Mouse (Mus musculus): ENCODE measurements around the gene Nfkbiz.
A peak's percentile ranks its signal among the peaks of the same experiment; 100 is the strongest.
"Not testable (repeated sequence)": the region's sequence is repeated elsewhere in the genome, so short reads cannot be mapped to it uniquely, and the experiment has no call there.

Gene Nfkbiz

GRCm38 (mm10) chr16:55838510-55839474, at the start of gene Nfkbiz:
Gene Nfkbiz (minus strand): TSS chr16:55838899.
- peak; percentile 86 for DNase-seq (ENCODE audit: low read depth, low spot score)

DNA sequence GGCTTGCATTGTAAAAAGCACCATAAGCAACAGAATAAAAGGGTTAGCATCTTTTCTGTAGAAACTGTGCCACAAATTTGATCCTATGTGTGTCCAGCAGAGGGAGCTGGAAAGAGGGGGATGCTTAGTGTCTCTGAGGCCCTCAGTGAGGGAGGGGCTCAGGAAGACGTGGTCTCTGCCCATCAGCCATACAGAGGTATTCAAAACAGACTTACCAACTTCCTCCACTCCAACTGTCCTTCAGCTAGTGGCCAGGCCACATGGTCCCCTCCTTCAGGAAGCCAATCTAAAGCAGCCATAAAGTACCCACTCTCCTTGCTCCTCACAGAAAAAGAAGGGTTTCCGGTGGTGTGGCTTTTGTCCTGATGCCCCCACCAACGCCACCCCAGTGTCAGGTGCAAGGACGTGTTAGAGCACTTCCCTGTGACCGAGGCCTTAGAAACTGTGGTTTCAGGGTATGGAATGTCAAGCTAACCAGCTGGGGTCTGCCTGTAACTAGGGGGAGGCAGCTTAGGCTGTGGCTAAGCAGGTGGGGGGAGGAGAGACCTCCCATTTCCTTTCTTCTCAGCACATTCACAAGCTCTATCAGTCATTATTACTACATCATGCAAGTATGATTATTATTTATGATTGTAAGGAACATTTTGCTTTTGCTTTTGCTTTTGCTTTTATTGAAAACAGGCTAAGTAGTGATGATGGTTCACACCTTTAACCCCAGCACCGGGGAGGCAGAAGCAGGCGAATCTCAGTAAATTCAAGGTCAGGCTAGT, 49.3 kb upstream of the Nfkbiz start:
- DNase-seq (ENCODE audit: low read depth, low spot score) = peak; percentile 52

- DNase-seq (ENCODE audit: low read depth, low spot score) = no peak
These were observed 45.5 kb upstream of the Nfkbiz start for GRCm38 (mm10) chr16:55884246-55884645.

- DNase-seq (ENCODE audit: low read depth, low spot score) = no peak
These were observed 37.3 kb upstream of the Nfkbiz start for GRCm38 (mm10) chr16:55876025-55876424.

DNA sequence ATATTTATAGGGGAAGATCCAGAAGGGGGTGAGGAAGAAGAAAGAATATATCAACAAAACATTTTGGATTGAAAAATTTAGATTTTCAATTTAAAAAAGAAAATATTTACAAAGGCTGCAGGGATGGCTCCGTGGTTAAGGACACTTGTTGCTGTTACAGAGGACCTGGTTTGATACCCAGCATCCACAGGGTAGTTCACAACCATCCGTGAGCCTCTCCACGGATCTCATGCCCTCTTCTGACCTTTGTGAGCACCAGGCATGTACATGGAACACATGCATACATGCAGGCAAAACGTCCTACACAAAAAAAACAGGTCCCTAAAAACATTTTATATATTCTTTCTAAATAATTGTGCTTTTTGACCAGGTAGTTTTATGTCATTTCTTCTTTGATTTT, 25.1 kb upstream of the Nfkbiz start:
- DNase-seq (ENCODE audit: low read depth, low spot score) = no peak

DNA sequence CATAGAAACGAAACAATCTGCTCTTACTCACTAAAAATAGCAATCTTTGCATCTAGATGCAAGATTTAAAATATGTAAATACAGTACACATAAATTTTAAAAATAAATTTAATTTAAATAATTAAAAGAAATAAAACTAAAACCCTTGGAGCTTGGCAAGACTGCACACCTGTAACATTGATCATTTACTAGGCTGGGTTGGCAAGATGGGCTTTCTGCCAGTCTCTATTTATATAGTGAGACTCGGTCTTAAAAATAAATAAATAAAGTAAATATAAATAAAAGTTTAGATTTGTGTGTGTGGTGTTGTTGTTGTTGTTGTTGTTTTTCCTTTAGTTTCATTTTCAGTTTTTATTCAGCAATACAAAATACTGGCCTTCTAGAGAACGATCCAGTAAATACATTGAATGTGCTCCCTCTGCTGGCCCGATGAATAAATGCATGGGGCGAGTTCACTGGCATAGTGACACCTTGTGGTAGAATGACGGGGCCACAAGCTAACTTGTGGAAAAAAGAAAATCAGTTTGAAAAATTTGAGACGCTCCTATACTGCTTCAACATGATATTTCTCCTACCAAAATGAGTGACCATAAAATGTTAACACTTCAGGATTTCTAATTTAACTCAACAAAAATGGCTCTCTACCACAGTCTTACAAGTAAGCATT, 24.6 kb upstream of the Nfkbiz start:
- peak; percentile 83 for DNase-seq (ENCODE audit: low read depth, low spot score)

- no peak for DNase-seq (ENCODE audit: low read depth, low spot score)
These were observed 22.4 kb upstream of the Nfkbiz start for GRCm38 (mm10) chr16:55861104-55861503.

DNA sequence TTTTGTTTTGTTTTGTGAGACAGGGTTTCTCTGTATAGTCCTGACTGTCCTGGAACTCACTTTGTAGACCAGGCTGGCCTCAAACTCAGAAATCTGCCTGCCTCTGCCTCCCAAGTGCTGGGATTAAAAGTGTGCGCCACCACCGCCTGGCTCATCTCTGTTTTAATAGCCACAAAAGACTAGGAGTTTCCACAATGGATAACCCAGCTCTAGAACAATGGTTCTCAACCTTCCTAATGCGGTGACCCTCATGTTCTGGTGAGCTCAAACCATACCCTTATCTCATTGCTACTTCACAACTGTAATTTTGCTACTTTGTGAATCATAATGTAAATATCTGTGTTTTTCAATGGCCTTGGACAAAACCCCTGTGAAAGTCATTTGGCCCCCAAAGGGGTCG, 20.7 kb upstream of the Nfkbiz start:
- not testable (repeated sequence) for DNase-seq (ENCODE audit: low read depth, low spot score)

GRCm38 (mm10) chr16:55858465-55858864, 19.8 kb upstream of the Nfkbiz start:
- peak; percentile 79 for DNase-seq (ENCODE audit: low read depth, low spot score)

DNA sequence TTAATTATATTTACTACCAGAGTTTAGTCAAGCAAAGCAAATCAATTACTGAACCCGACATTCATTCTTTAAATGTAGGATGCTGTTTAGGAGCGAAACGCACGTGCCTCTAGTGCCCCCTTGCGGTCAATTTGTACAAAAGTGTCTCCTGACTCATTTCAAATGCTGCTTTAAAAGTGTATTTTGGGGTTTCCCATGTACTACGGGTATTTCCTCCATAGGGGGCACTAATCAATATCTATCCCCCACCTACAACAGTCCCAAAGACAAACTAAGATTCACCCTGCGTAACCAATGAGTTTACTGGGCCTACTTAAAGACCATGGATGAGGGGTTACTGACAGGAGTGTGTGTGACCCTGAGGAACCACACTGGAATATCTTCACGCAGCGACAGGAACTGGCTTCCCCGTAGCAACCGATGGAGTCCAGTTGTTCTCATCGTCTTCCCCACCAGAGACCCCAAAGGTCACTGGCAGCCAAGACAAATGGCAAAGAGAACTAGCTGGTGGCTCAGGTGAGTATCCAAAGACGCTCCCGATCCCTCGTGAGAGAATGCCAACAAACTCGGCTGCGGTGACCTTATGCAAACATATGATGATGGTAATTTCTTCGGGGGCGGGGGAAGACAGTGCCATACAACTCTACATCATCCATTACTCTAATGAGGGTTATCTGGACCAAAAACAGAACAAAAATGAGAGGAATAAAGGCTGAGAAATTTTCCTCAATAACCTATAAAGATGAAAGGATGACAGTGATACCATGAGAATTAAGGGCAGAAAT, 14.4 kb upstream of the Nfkbiz start:
- peak; percentile 85 for DNase-seq (ENCODE audit: low read depth, low spot score)

DNA sequence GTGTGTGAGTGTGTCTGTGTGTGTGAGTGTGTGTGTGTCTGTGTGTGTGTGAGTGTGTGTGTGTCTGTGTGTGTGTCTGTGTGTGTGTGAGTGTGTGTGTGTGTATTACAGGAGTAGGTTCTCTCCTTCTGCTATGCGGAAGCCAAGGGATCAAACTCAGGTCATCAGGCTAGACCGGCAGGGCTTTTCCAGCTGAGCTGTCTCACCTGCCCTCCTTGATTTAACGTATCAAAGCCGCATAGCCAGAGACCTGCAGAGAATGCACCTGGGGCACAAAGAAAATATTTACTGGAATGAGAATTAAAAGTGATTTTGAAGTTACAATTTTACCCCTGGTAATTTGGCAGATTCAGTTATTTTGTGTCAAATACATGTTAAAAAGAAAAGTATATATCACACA, 13.8 kb upstream of the Nfkbiz start:
- no peak for DNase-seq (ENCODE audit: low read depth, low spot score)

- DNase-seq (ENCODE audit: low read depth, low spot score) = no peak
These were observed 11.8 kb upstream of the Nfkbiz start for GRCm38 (mm10) chr16:55850485-55850884.

DNA sequence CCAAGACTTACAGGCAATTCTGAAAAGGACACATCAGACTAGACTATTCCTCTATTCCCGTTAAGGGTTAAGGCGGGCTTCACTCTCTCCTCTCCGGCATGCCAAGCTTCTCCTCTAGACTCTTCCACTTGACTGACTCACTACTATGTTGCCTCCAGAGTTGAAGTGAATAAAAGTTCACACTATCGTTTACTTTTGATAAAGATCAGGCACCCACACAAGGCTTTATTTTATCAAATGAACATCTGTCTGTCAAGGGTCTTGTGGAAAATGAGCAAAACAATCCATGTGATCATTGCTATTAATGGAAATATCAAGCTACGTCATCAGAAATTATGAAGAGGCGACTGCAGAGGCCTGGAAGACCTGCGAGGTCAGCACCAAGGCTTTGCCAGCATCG, 9.0 kb upstream of the Nfkbiz start:
- DNase-seq (ENCODE audit: low read depth, low spot score) = no peak

- no peak for DNase-seq (ENCODE audit: low read depth, low spot score)
These were observed 6.1 kb upstream of the Nfkbiz start for GRCm38 (mm10) chr16:55844847-55845246.

- no peak for DNase-seq (ENCODE audit: low read depth, low spot score)
These were observed 5.2 kb upstream of the Nfkbiz start for GRCm38 (mm10) chr16:55843919-55844318.

DNA sequence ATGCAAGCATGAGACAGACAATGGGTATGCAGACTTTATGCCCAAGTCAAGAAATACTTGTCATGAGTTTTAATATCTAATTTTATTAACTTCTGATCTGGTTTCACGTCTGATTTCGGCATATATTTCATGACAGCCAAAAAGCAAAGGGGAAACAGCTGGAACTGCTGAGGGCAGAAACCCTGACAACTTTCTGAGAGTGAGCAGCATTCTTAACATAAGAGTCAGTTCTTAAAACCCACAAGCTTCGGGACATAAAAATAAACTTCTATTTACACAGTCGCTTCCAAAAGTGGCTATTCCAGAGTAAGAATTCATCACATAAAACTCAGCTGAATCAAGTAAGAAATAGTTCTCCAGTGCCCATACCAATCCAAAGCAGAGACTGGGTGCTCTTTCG, 4.4 kb upstream of the Nfkbiz start:
- DNase-seq (ENCODE audit: low read depth, low spot score) = no peak

DNA sequence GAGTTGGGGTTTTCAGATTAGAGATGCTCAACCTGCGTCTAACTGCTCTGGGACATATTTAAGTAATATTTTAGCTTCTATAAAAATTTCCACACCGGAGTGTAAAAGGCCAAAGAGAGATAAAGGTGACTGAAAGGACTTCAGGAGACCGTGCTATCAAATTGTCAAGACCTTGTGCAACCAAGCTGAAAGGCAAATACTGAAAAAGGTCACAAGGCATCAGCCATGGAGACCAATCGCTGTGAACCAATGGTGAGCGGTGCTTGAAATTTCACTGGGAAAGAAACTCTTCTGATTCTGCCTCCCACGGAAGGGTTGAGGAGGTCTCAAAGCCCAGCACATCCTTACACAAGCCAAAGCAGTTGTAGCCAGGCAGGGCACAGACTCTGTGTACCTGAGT, 2.8 kb upstream of the Nfkbiz start:
- DNase-seq (ENCODE audit: low read depth, low spot score) = no peak

DNA sequence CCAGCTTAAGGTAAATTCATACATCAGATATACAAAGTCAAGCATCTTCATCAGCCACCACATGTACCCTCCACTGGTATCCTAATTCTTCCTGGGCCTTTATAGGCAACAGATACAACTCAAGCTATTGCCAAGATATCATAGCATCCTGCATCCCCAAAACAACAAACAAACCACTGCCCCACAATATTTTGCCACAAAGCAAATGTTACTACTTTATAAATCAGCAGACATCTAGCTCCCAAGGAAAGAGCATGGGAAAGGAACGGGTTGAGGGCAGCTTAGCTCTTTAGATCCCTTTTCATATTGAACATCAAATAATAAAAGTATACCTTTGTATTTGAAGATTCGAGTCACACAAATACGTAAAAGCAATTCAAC, 580 bp downstream of the Nfkbiz start:
- no peak for DNase-seq (ENCODE audit: low read depth, low spot score)

- not testable (repeated sequence) for DNase-seq (ENCODE audit: low read depth, low spot score)
These were observed 1.0 kb downstream of the Nfkbiz start for GRCm38 (mm10) chr16:55837653-55838052.

DNA sequence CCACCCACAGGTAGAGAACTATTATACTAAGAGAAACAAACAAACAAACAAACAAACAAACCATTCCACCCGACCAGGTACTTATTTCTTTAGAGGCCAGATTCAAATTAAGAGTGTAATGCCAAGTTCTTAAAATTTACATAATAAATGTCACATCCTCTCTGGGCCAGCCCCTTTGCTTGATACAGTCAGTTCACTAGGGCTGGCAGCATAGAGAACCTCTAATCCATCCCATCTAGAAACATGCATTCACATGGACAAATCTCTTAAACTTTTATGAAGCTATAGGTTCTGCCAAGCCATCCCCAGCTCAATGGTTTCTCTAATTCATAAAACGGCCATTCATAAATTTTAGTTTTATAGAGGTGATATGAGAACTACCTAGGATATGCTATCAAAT, 1.5 kb downstream of the Nfkbiz start:
- peak; percentile 54 for DNase-seq (ENCODE audit: low read depth, low spot score)

- peak; percentile 50 for DNase-seq (ENCODE audit: low read depth, low spot score)
These were observed 2.9 kb downstream of the Nfkbiz start for GRCm38 (mm10) chr16:55835798-55836197.
